Mouse (Mus musculus) mature B cell (primary cell): ENCODE measurements at regions not wholly inside any gene's neighbourhood (a gene's known extent, or its start where the extent isn't known, plus 50 kb on each side); places are given as distances from the start of the nearest gene placed in this dataset.
"Not testable (repeated sequence)": the region's sequence is repeated elsewhere in the genome, so short reads cannot be mapped to it uniquely, and the experiment has no call there.

Experiments used
- in situ Hi-C: fragments of 300-500 bp; cut with MboI; formaldehyde crosslinking; loops from 2 replicates; pipeline ENCODE4 v1.14.3; 2019

DNA sequence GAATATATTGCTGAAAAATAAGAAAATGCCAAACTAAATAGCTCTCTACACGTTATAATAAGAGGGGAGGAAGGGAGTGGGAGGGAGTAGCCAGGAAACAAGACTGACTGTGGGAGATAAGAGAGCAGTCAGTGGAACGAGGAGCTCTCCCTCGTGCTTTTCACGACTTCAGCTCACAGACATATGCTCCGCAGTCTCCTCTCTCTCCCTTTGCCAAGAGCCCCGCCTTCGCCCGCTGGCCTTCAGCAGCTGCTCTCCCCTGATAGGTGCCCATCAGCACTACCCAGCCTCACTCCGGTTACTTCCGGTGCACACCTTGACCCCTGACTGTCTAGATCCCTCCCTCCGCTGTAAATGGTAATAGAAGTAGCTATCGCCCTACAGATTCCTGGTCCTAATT, 370.8 kb upstream of the Id2 start:
- in situ Hi-C loops, result no loop called here

DNA sequence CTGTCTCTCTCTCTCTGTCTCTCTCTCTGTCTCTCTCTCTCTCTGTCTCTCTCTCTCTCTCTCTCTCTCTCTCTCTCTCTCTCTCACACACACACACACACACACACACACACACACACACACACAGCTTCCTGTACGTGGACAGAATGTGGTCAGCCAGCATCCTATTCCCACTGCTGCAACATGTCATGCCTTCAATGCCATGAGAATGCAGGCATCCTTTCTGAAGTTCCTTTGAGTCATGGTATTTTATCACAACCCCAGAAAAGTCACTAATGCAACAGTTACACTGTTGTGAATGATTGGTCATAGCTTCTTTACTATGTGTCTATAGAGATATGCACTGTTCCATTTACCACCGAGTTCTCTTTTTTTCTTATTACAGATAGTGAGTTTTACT, 365.8 kb upstream of the Id2 start:
- in situ Hi-C loops, result not testable (repeated sequence)

DNA sequence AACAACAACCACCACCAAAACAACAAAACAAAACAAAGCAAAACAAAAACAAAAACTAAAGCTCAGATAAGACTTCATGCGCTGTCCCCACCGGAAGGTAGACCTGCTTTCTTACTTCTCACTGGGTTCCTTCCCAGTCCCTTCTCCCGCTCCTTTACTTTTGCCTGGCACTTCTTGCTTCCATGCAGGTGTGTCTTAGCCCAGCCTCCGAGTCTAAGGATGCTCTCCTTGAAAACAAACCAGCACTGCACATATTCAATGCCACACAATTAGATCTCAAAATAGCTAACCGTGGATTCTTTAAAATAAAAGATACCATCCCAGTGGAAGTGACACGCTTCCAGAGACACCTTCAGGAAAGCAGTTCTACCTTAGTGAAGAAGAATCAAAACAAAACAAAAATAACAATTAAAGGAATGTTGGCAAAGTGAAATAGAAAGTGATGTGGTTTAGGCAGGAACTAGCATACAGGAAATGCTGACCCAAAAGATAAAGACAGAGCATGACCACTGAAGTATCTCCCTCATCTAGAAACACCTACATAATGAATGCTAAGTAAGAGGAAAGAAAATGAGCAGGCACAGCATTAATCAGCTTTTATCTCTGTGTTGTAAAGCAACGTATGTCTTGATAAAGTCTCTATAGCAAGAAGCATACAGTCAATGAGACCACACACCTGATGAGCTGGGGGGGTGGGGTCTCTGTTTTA, 358.5 kb upstream of the Id2 start:
- in situ Hi-C loops, result no loop called here

DNA sequence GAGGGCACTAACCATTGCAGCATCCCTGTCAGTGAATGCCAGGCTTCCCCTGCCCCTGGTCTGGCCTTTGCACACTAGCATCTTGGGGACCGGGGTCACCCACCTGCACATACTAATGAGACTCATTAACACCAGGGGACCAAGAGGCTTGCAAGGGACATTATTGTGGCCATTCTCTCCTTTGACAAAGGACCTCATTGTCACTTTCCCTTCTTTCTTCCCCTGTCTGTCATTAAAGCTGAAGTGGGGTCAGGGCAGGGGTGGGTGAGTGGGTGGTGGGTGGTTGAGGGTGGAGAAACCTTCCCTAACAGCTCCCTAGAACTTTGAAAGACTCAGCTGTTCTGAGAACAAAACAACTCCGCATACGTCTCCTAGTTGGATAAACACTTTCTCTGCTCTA, 356.4 kb upstream of the Id2 start:
- in situ Hi-C loops, result no loop called here

DNA sequence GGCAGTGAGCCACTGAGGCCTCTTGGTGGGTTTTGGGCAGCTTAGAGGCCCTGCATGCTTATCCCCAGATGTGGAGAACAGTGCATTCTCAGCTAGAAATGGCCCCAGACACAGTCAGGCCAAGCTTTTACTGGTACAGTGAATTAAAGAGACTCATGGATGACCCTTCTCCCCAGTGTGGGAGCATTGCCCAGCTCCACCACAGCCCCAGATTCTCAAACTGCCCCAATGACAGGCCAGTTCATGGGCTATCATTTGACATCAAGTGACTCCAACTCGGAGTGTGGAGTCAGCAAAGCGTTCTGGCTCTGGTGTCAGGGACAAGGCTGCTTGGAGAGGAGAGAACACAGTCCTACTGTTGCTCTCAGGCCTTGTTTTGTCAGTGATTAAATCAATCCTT, 354.2 kb upstream of the Id2 start:
- in situ Hi-C loops, result no loop called here

DNA sequence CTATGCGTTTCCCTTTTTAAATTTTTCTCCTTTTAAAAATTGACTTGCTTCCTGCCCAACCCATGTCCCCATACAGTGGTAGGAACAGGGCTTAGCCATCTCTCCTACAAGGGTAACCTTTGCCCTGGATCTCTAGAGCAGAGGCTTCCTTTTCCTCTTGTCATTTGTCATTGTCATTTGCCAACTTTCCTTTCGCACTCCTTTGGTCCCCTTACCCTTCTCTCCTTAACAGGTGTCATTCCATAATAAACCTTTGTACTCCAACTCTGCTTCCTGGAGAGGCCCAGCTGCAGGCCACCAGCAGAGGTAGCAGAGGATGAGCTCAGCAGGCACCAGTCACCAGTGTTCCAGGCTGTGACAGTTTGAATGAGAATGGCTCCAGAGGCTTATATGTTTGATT, 347.4 kb upstream of the Id2 start:
- in situ Hi-C loops, result no loop called here

DNA sequence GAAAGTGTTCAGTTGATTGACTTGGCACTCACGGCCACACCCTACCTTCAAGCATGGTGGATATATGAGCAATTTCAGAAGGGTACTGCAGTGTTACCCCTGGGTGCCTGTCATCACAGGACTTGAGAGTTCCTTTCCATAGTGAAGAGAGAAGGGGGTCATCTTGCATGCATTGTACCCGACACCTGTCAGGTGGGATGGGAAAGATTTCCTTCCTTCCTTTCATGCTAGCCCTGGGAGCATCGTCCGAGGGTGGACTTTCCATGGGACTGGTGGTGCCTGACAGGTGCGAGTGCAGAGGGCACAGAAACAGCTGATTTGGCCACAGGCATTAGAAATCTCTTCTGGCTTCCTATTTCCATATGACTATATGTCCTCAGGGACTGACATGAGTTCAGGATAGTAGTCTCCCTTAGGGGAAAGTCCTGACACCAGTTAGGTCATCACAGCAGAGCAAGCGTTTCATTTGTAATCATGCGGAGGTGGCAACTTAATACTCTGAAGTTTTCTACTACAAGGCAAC, 342.1 kb upstream of the Id2 start:
- in situ Hi-C loops, result no loop called here

DNA sequence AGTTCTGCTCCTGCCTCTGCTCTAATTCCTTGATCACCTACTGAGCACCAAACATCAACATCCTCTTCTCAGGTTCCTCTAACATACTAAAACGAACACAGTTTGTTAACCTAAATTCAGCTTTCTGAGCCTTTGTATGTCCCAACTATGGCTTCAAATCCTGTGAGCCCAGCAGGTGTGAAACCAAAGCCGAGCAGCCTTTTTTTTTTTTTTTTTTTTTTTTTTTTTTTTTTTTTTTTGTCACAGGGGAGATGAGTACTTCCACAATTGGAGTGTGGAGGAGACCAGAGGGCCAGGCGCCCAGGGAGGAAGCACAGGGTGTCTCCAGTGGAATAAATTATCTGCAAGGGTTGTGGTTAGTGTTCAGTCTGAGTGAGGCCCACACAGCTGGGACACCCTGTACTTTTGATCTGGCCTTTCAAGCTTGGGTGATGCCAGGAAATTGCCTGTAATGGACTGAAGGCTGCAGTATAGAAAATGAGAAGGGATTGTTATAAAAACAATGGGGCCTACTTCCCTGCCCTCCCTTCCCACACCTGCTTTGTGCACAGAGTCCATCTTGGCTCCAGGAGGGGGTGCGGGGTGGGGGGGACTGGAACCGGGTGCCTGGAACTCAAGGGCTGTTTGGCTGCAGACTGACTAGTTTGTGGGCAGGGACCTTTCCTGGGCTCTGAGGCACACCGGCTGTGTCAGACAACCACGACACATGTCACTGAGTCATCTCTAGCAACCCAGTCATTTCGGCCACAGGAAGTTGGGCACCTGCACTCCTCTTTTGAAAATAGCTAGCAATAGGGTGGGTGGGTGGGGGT, 341.5 kb upstream of the Id2 start:
- in situ Hi-C loops, result no loop called here

GRCm38 (mm10) chr12:25437556-25437955, 340.6 kb upstream of the Id2 start:
- in situ Hi-C loops, result no loop called here

DNA sequence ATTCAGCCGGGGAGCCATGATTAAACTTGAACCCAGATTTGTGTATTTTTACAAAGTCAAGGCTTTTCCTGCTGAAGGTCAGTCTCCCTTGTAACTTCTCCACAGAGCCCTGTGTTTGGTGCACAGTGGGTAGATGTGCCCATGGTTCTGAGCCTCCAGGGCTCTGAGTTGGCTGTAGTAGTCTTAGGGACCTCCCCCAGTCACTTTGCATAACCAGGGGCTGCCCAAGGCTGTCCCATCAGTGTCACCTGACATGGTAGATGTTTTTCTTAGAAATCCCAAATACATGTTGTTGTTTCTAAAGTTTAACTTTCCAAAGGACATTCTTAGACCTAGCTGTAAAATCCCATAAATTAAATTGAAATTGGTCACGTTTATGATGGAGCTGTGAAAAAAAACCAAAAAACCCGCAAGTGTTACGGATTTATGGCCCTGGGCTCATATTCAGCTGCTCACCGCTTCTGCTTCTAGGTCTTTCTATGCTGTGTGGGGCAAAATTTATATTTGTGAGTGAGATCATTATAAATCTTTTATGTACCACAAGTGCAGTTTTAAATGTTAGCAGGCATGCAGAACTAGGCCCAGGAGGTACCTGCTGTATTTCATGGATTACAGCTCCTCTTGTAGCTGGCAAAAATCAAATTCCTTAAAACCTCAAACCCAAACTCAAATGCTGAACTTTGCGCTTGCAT, 339.4 kb upstream of the Id2 start:
- in situ Hi-C loops, result no loop called here

DNA sequence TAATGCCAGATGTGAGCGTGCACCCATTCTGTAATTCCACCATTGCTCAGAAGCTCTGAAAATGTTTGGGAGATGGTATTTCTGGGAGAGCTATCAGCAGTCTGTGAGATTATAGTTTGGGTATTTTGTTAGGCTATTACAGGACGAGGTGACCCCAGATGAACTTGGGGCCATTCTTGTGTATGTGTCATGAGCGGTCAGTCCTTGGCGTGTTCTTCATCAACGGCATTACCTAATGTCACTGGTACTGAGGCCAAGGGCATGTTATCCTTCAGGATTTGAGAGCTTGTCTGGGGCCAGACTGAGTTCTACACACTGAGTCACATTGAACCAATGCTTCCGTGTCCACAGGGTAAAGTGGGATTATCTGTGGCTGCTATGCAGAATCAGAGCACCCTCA, 335.9 kb upstream of the Id2 start:
- in situ Hi-C loops, result no loop called here

DNA sequence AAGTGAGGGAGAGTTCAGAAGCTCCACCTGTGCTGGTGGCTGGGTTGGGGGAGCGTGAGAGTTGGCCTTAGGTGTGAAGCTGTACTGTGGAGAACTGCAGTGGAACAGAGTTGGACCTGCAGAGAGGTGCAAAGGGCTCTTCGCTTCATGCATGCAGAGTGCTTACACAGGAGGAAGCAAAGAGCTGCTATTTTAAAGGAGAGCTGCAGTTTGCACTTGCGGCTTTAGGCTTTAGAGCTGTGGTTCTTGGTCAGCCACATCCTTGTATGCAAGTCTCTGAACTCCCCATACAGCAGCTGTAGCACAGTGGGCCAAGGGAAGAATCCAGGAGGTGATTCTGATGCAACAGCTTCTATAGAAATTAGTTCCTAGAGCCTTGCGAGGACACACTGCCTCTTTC, 334.0 kb upstream of the Id2 start:
- in situ Hi-C loops, result no loop called here

DNA sequence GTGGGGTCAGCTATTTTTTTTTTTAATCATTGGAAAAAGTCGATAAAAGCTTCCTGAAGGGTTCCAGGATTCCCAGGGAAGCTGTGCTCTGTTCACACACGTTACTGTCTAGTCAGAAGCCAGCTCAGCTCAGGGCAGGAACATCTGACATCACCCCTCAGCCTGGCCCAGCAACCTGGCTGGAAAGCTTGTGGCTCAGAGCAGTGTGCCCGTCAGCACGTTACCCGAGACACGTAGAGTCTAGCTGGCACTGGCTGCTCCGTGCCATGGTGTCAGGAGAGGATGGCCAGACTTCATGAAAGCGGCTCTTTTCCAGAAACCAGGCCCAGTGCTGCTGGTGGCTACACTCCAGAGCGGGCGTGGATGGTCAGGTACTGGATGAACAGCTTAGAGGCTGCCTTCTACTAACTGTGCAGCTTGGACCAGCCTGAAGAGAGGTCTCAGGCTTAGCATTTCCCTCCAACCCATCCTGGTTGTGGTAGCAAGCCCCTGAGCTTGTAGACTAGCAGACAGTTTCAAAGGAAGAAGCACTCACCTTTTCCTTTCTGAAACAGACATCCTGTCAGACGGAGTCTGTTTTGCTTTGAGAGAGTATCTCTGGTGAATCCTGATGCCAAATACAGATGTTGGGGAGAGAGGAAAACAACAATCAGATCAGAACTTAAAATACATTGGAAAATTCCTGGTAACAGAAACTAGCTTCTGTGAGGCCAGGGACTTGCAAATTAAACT, 331.1 kb upstream of the Id2 start:
- in situ Hi-C loops, result no loop called here

DNA sequence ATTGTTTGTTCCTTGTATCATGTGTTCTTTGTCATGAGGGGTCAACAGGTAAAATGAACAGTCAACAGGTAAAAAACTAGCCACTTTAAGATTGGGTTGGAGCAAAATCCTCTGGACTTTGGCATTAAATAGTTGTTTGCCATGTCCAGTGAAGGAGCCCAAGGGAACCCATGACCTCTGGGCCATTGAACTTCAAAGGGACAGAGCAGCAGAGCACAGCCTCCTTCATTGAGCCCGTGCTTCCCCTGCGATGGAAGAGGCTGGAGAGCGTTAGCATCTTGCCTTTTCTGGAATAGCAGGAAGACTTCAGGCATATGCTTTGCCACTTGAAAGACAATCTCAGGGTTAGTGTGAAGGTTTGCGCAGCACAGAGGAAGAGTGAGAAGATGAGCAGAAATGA, 320.4 kb upstream of the Id2 start:
- in situ Hi-C loops, result loop anchor here (10.0 kb wide), 1 partner anchor 323 kb away; the partner anchor contains the start of gene Id2

GRCm38 (mm10) chr12:25416571-25416970, 319.6 kb upstream of the Id2 start:
- in situ Hi-C loops, result loop anchor here (10.0 kb wide), 1 partner anchor 322 kb away; the partner anchor contains the start of gene Id2

GRCm38 (mm10) chr12:25415641-25416040, 318.7 kb upstream of the Id2 start:
- in situ Hi-C loops, result loop anchor here (10.0 kb wide), 1 partner anchor 321 kb away; the partner anchor contains the start of gene Id2

- in situ Hi-C loops, result loop anchor here (10.0 kb wide), 1 partner anchor 320 kb away; the partner anchor contains the start of gene Id2
Observed at GRCm38 (mm10) chr12:25415232-25415631, 318.3 kb upstream of the Id2 start.

GRCm38 (mm10) chr12:25407301-25407700, 310.4 kb upstream of the Id2 start:
- in situ Hi-C loops, result no loop called here

- in situ Hi-C loops, result no loop called here
Observed at GRCm38 (mm10) chr12:25400326-25400725, 303.4 kb upstream of the Id2 start.

- in situ Hi-C loops, result no loop called here
Observed at GRCm38 (mm10) chr12:25398726-25399125, 301.8 kb upstream of the Id2 start.

DNA sequence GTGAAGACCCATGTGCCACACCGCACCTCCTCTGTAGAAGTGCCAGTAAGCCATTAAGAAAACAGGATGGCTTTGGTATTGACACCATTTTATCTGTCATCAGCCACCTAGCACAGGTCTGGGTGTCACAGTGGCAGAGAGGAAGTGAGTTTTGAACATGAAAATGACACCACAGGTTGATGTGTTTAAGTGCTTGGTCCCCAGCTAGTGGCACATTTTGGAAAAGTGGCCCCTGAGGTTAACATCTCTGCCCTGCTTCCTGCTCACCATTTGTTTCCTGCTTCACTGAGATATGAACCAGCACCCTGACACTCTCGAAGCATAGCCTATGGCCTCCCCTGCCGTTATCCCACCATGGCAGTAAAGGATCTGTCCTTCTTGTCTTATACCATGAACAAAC, 297.4 kb upstream of the Id2 start:
- in situ Hi-C loops, result no loop called here

GRCm38 (mm10) chr12:25393501-25393900, 296.6 kb upstream of the Id2 start:
- in situ Hi-C loops, result no loop called here
